Mouse (Mus musculus) heart, embryonic 12.5 days (tissue): Measurements from ENCODE around the gene Hs2st1. TPM values are rescaled to one million over a fixed set of nuclear protein-coding genes. Genes with fewer than 3 reads are reported as not detected.

Source experiments
- ATAC-seq: fragments of 200-750 bp; cut with Nextera tagmentation; 2 replicates; pipeline ENCODE4 v1.8.0; 2017; ENCODE audit warnings: moderate TSS enrichment, moderate library complexity; ENCODE audit not compliant: insufficient number of reproducible peaks, low FRiP score
- H3K27ac ChIP-seq: fragments of 300-500 bp; sonication (generic); 2 replicates; pipeline ENCODE4 v1.5.1; 2016; ENCODE audit warnings: mild to moderate bottlenecking, moderate library complexity; ENCODE audit not compliant: poor library complexity, severe bottlenecking
- H3K27me3 ChIP-seq: fragments of 300-500 bp; sonication (generic); replicated peaks from 2 replicates; pipeline ENCODE4 v1.6.1; 2016; ENCODE audit warnings: mild to moderate bottlenecking, moderate library complexity
- H3K36me3 ChIP-seq: fragments of 300-500 bp; sonication (generic); 2 replicates; pipeline ENCODE4 v1.6.1; 2016; ENCODE audit warnings: mild to moderate bottlenecking, moderate library complexity
- H3K4me1 ChIP-seq: fragments of 300-500 bp; sonication (generic); replicated peaks from 2 replicates; pipeline ENCODE4 v1.6.1; 2016; ENCODE audit warnings: mild to moderate bottlenecking
- H3K4me2 ChIP-seq: fragments of 300-500 bp; sonication (generic); 2 replicates; pipeline ENCODE4 v1.6.1; 2016; ENCODE audit warnings: mild to moderate bottlenecking, moderate library complexity
- H3K4me3 ChIP-seq: fragments of 300-500 bp; sonication (generic); 2 replicates; pipeline ENCODE4 v1.5.1; 2016; ENCODE audit warnings: mild to moderate bottlenecking
- H3K9ac ChIP-seq: fragments of 300-500 bp; sonication (generic); 2 replicates; pipeline ENCODE4 v1.6.1; 2016; ENCODE audit warnings: mild to moderate bottlenecking, moderate library complexity
- H3K9me3 ChIP-seq: fragments of 300-500 bp; sonication (generic); replicated peaks from 2 replicates; pipeline ENCODE4 v1.6.1; 2016; ENCODE audit warnings: mild to moderate bottlenecking, moderate library complexity
- WGBS: fragments of 180-500 bp; shearing (Covaris S2); methylation state at CpG from one replicate; pipeline ENCODE4 v1.1.7; 2016; 5-methylcytosine and 5-hydroxymethylcytosine counted together
- polyA plus RNA-seq: library from polyadenylated mRNA; unstranded; fragments of >200 nt; fragmentation: Nextera tagmentation; extraction: Ambion mirVana; gene quantifications from 2 replicates; pipeline ENCODE4 v1.2.1, GENCODE M21; 2016

The Hs2st1 gene
- polyA plus RNA-seq, 1 experiment from 2014 or later, result 11.7 TPM

GRCm38 (mm10) chr3:144501930-144502329 lies 68.1 kb downstream of the Hs2st1 start:
- Histone ChIP-seq H3K9ac (no peak overlapping the region), H3K9me3 (no peaks in the 10 kb centered on the region), H3K4me2 (no peak overlapping the region), H3K27me3 (no peaks in the 10 kb centered on the region), H3K4me3 (no peak overlapping the region), H3K4me1 (peaks cover 26% of the 10 kb centered on the region), H3K36me3 (no peaks in the 10 kb centered on the region), H3K27ac (no peak overlapping the region)
- 72% methylated on average over 7 of the region's 7 CpGs for WGBS
- ATAC-seq, result no peak

GRCm38 (mm10) chr3:144496762-144497161 lies 73.2 kb downstream of the Hs2st1 start:
- no peak for ATAC-seq
- H3K27me3 ChIP-seq, result no peaks in the 10 kb centered on the region
- H3K36me3 ChIP-seq, result no peaks in the 10 kb centered on the region
- H3K9ac ChIP-seq, result no peak overlapping the region
- H3K27ac ChIP-seq, result no peak overlapping the region
- no peak overlapping the region for H3K4me3 ChIP-seq
- H3K4me1 ChIP-seq, result peaks cover 12% of the 10 kb centered on the region; the same call in 1 of the 2 replicates
- no peaks in the 10 kb centered on the region for H3K9me3 ChIP-seq
- H3K4me2 ChIP-seq, result no peak overlapping the region
- 71% methylated on average over 5 of the region's 5 CpGs for WGBS

DNA sequence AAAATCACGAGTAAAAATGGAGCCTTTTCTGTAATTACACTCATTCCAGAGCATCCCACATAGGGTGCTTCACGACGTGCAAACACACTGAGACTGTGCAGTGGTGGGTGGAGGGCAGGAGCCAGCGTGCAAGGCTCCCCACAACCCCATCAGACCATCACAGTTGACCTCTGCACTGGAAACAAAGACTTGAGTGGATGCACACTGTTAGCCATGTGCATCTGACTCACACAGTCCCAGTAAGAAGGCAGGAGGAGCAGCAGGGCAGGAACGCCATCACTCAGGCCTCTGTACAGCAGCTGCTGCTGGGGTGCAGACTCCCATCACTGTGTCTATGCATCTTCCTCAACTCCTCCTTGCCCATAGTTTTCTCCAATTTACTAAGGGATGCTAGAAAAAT lies 75.1 kb downstream of the Hs2st1 start:
- Histone ChIP-seq H3K4me1 (peaks cover 12% of the 10 kb centered on the region; the same call in 1 of the 2 replicates), H3K4me2 (no peak overlapping the region), H3K9me3 (no peaks in the 10 kb centered on the region), H3K27me3 (no peaks in the 10 kb centered on the region), H3K36me3 (no peaks in the 10 kb centered on the region), H3K4me3 (no peak overlapping the region), H3K9ac (no peak overlapping the region), H3K27ac (no peak overlapping the region)
- 70% methylated on average over 5 of the region's 5 CpGs for WGBS
- ATAC-seq, result no peak

DNA sequence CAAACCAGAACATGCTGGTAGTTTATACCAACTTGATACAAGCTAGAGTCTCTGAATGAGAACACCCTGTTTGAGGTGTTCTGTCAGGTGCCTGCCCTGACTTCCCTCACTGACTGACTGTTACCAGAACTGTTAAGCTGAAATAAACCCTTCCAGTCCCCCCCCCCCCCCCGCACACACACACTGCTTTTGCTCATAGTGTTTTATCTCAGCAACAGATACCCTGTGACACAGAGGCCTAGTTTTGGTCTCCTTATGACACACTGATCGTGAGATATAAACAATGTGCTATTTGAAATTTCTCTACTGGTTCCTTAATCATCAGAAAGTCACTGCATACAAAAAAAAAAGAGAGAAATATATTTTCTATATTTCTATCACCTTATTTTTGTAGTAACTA lies 81.2 kb downstream of the Hs2st1 start:
- no peaks in the 10 kb centered on the region for H3K27me3 ChIP-seq
- 46% methylated on average over 2 of the region's 2 CpGs for WGBS
- H3K27ac ChIP-seq, result no peak overlapping the region
- no peaks in the 10 kb centered on the region for H3K36me3 ChIP-seq
- H3K4me2 ChIP-seq, result no peak overlapping the region
- H3K4me3 ChIP-seq, result no peak overlapping the region
- H3K9me3 ChIP-seq, result no peaks in the 10 kb centered on the region
- ATAC-seq, result no peak
- H3K4me1 ChIP-seq, result peaks cover 5% of the 10 kb centered on the region
- no peak overlapping the region for H3K9ac ChIP-seq

DNA sequence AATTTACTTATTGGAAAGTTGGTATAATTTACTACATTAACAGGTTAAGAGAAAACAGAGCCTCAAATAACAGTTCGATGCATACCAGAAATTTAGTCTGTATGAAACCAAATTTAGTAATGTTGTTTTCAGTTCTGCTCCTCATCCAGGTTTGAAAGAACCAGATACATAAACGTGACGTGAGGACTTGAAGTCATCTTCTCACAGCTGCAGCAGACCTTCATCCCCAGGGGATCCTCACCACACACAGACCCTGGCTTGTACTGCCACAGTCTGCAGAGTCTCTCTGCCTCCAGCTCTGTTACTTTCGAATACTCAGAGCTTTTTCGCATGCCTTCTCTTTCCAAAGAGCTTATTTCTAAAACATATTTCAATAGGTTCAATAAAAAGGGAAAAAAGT lies 89.4 kb downstream of the Hs2st1 start:
- 84% methylated on average over 5 of the region's 5 CpGs for WGBS
- H3K4me1 ChIP-seq, result no peaks in the 10 kb centered on the region
- H3K27me3 ChIP-seq, result no peaks in the 10 kb centered on the region
- H3K36me3 ChIP-seq, result no peaks in the 10 kb centered on the region
- no peak overlapping the region for H3K4me2 ChIP-seq
- H3K4me3 ChIP-seq, result no peak overlapping the region
- no peak overlapping the region for H3K27ac ChIP-seq
- ATAC-seq, result no peak
- H3K9me3 ChIP-seq, result no peaks in the 10 kb centered on the region
- no peak overlapping the region for H3K9ac ChIP-seq

DNA sequence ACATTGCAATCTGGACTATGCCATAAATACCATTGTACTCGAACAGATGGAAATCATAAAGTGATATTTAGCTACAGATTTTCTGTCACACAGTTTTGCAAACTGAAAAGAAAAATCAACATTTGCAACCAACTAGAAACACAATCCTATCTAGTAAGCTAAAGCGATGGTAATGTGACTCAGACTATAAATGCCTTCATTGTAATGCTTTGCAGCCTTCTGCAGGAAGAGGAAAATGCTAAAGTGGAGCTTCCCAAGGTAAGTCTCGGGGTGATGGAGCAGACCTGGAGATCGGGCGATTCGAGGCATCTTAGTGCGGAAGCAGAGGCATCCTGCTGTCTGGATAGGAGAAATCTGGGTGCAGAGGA lies 91.6 kb downstream of the Hs2st1 start:
- 87% methylated on average over 7 of the region's 7 CpGs for WGBS
- no peak overlapping the region for H3K4me3 ChIP-seq
- no peaks in the 10 kb centered on the region for H3K27me3 ChIP-seq
- no peak overlapping the region for H3K4me2 ChIP-seq
- H3K9me3 ChIP-seq, result no peaks in the 10 kb centered on the region
- no peak for ATAC-seq
- H3K9ac ChIP-seq, result no peak overlapping the region
- no peaks in the 10 kb centered on the region for H3K4me1 ChIP-seq
- H3K27ac ChIP-seq, result no peak overlapping the region
- no peaks in the 10 kb centered on the region for H3K36me3 ChIP-seq

DNA sequence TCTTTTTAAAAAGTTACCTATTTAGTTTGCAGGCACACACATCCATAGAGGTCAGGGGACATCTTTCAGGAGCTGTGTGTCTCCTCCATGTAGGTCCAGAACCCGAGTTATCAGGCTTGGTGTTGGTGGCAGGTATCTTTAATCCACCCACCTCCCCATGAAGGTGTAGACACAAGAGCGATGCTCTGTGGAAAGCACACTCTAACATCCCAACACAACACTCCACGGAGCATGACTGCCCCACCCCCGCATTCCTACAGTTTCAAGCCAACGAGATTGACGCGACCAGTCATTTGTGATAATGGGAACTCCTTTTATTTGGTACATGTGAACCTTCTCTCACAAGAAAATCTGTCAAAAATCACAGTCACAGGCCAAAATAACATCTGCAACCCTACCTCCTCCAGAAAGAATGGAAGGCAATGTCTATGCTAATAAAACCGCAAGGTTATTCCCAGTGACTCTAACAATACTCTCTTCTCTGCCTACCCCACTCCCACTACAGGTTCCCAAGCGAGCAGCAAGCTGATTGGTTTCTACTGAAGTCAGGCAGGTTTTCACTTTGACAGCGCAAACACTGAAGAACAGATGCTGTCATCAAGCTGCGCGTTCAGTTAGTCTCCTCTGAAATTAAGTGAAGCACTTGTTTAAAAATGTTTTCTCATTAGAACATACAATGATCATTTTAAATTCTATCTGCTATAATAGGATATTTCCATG lies 92.1 kb downstream of the Hs2st1 start:
- WGBS, result 81% methylated on average over 12 of the region's 12 CpGs
- H3K27me3 ChIP-seq, result no peaks in the 10 kb centered on the region
- H3K4me2 ChIP-seq, result no peak overlapping the region
- H3K9me3 ChIP-seq, result no peaks in the 10 kb centered on the region
- ATAC-seq, result no peak
- H3K9ac ChIP-seq, result no peak overlapping the region
- no peak overlapping the region for H3K4me3 ChIP-seq
- H3K36me3 ChIP-seq, result no peaks in the 10 kb centered on the region
- no peak overlapping the region for H3K27ac ChIP-seq
- H3K4me1 ChIP-seq, result no peaks in the 10 kb centered on the region

- Histone ChIP-seq H3K4me3 (no peak overlapping the region), H3K36me3 (no peaks in the 10 kb centered on the region), H3K4me2 (no peak overlapping the region), H3K9me3 (no peaks in the 10 kb centered on the region), H3K27ac (no peak overlapping the region), H3K27me3 (no peaks in the 10 kb centered on the region), H3K4me1 (0 out of 2 replicates have a peak, but pooled peaks cover 1% of the 10 kb centered on the region), H3K9ac (no peak overlapping the region)
- no peak for ATAC-seq
- WGBS, result 87% methylated on average over 5 of the region's 5 CpGs
Measured at GRCm38 (mm10) chr3:144475891-144476290, 94.1 kb downstream of the Hs2st1 start.

DNA sequence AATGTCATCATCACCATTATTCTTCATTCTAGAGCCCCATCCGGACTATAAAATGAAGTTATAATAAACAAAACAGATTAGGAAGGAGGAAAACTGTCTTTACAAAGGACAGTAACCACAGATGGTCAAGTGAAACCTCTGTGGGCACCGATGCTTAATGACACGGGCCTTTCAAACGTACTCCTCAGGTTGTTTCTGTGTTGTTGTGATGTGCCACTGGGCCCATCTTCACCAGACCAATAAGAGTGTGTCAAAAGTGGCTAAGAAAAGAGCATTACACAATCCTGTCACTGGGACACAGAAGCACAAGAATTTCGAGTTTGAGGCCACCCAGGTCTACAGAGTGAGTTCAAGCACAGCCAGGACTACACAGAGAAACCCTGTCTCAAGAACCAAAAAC lies 95.3 kb downstream of the Hs2st1 start:
- WGBS, result 83% methylated on average over 5 of the region's 5 CpGs
- no peaks in the 10 kb centered on the region for H3K27me3 ChIP-seq
- no peak for ATAC-seq

GRCm38 (mm10) chr3:144471954-144472353 lies 98.0 kb downstream of the Hs2st1 start:
- WGBS, result 90% methylated on average over 3 of the region's 3 CpGs

More for the DNA sequence above, 95.3 kb downstream of the Hs2st1 start:
- Histone ChIP-seq H3K4me3 (no peak overlapping the region), H3K9me3 (no peaks in the 10 kb centered on the region), H3K4me1 (0 out of 2 replicates have a peak, but pooled peaks cover 3% of the 10 kb centered on the region), H3K9ac (no peak overlapping the region), H3K36me3 (no peaks in the 10 kb centered on the region), H3K27ac (no peak overlapping the region), H3K4me2 (no peak overlapping the region)

DNA sequence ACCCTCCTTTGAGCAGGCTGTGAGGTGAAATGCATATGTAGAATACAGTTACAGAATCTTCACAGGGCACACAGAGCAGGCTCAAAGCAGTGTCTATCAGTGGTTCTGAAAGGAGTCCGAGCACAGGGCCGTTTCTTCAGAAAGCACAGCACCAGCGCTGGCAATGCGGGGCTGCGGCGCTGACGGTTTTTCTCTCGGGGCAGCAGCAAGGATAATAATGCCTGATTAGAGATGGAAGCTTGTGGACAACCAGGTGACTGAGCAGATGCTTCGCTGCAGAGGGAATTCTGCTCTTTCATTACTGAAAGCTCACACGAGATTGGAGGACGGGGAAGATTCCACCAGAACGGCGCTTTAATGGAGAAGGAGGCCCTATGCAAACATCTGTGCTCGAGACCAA lies 99.1 kb downstream of the Hs2st1 start:
- Histone ChIP-seq H3K27me3 (no peaks in the 10 kb centered on the region), H3K36me3 (no peaks in the 10 kb centered on the region), H3K4me1 (0 out of 2 replicates have a peak, but pooled peaks cover 3% of the 10 kb centered on the region), H3K9me3 (no peaks in the 10 kb centered on the region), H3K9ac (no peak overlapping the region), H3K4me3 (no peak overlapping the region), H3K27ac (no peak overlapping the region), H3K4me2 (no peak overlapping the region)
- no peak for ATAC-seq
- WGBS, result 76% methylated on average over 14 of the region's 14 CpGs

More at GRCm38 (mm10) chr3:144471954-144472353, 98.0 kb downstream of the Hs2st1 start:
- Histone ChIP-seq H3K27ac (no peak overlapping the region), H3K4me1 (0 out of 2 replicates have a peak, but pooled peaks cover 3% of the 10 kb centered on the region), H3K9me3 (no peaks in the 10 kb centered on the region), H3K27me3 (no peaks in the 10 kb centered on the region), H3K4me2 (no peak overlapping the region), H3K4me3 (no peak overlapping the region), H3K36me3 (no peaks in the 10 kb centered on the region), H3K9ac (no peak overlapping the region)
- no peak for ATAC-seq

GRCm38 (mm10) chr3:144467521-144467920 lies 102.5 kb downstream of the Hs2st1 start:
- 70% methylated on average over 10 of the region's 10 CpGs for WGBS

More at GRCm38 (mm10) chr3:144467521-144467920, 102.5 kb downstream of the Hs2st1 start:
- H3K27me3 ChIP-seq, result no peaks in the 10 kb centered on the region
- H3K9me3 ChIP-seq, result no peaks in the 10 kb centered on the region
- H3K4me3 ChIP-seq, result no peak overlapping the region
- H3K4me2 ChIP-seq, result no peak overlapping the region
- H3K27ac ChIP-seq, result no peak overlapping the region
- H3K4me1 ChIP-seq, result peaks cover 13% of the 10 kb centered on the region
- peaks cover 14% of the 10 kb centered on the region; the same call in 1 of the 2 replicates for H3K36me3 ChIP-seq
- no peak overlapping the region for H3K9ac ChIP-seq
- no peak for ATAC-seq
